Mouse (Mus musculus) bone marrow, adult 2 months (tissue): ENCODE data around the gene Nrf1.

Source experiments
- CTCF ChIP-seq: fragments of 200-500 bp; IDR thresholded peaks from 2 replicates; pipeline ENCODE4 v1.5.1; 2011; ENCODE audit warnings: low read length, control low read depth; ENCODE audit not compliant: control insufficient read depth, insufficient read depth
- POLR2A ChIP-seq: fragments of 200-500 bp; IDR thresholded peaks from 2 replicates; pipeline ENCODE4 v1.6.1; 2011; ENCODE audit warnings: low read depth, mild to moderate bottlenecking, control low read depth, low read length, borderline replicate concordance; ENCODE audit not compliant: control insufficient read depth

GRCm38 (mm10) chr6:30169148-30169547 is 121.4 kb downstream of the Nrf1 start:
- TF ChIP-seq CTCF (no peak), POLR2A (no peak)
